Mouse (Mus musculus) pancreas, adult 10 weeks (tissue): ENCODE measurements around the gene Lrrc46. TPM values are rescaled to one million over a fixed set of nuclear protein-coding genes. Genes with fewer than 3 reads are reported as not detected.

ENCODE experiments used
- polyA plus RNA-seq: library from polyadenylated mRNA; stranded (reverse); fragments of 350-450 nt; fragmentation: Illumina TruSeq; extraction: RNeasy Lipid Tissue Mini Kit (QIAGEN cat#74804); gene quantifications from one replicate; pipeline ENCODE4 v1.2.3, GENCODE M21; 2015; ENCODE audit warnings: low read depth, low replicate concordance; ENCODE audit not compliant: insufficient read depth

Lrrc46 gene
- not detected for polyA plus RNA-seq

GRCm38 (mm10) chr11:97041022-97041899 lies at the start of gene Lrrc46, which contains the start of gene Mrpl10:
Gene Lrrc46, minus strand, starts transcription at chr11:97041407.
Gene Mrpl10, plus strand, starts transcription at chr11:97041560.

DNA sequence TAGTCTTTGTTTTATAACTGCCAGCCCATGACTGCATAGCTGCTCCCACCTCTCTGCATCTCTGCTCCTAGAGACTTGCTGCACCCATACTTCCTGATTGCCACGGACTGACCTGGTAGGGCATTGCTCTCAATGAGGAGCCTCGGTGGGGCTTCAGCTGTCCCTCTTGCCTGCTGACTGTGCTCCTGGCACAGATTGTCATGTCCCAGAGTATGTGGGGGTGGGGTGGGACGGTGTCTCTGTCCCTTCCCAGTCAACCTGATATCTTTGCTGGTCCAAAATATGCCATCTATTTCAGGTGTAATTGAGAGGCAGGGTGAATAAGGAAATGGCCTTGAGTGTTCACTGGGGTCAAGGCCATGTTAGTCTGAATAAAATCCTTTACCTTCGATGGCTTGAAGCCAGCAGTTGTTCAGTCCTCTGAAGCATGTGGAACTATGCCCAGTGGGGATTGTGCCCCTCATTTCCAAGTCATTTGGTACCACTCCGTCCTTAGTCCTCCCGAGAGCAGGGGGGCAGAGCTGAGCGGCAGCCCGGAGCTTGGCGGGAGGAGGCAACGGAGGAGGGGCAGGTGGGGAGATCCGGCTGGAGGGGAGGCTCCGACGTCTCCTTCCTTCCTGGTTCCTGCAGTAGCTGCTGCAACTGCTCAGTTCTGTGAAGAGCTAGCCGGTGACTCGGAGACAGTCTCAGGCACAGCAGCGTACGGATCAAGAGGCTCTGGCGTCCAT lies 9.2 kb upstream of the Lrrc46 start, which contains the start of gene Osbpl7:
Gene Osbpl7 (plus strand): TSS at position 413 of the 728 bp plus-strand sequence.

GRCm38 (mm10) chr11:97029686-97030417 lies 11.4 kb downstream of the Lrrc46 start, which contains the start of gene Scrn2:
Gene Scrn2, plus strand, starts transcription at chr11:97029938.

DNA sequence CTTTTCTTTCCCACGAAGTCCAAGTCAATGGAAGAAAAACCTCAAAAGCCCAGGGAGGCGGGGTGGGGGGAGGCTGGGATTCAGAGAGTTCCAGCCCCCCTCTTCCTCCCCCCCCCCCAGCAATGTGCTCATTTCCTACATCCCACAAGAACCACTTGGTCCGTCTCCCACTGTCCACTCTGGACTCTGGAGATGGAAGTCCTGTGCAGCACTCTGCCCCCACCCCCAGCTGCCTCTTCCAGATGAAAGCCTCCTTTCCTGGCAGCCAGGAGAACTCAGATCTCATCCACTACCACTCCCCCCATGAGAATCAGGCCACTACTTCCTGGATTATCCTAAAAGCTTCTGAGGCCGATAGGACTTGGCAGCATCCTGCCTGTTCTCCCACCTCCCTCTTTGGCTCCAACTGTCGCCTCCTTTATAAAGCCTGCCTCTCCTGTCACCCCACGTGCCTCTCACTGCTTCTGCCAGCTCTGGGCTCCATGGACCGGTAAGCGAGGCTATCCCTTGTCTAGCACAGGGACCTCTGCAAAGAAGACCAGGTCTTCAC lies 28.0 kb downstream of the Lrrc46 start, which contains the start of gene Sp6:
Gene Sp6 (plus strand): TSS at position 274 of the 550 bp plus-strand sequence.

Other genes with a start within 250 kb of the Lrrc46 start
- gene Nfe2l1, start 211.4 kb downstream of the Lrrc46 start, polyA plus RNA-seq = 32.6 TPM
- 123 TPM for gene Copz2, start 191.5 kb downstream of the Lrrc46 start, polyA plus RNA-seq
- gene Cdk5rap3, start 124.9 kb downstream of the Lrrc46 start, polyA plus RNA-seq = 40.0 TPM
- gene Prr15l, start 113.3 kb downstream of the Lrrc46 start, polyA plus RNA-seq = 36.3 TPM
- 8.0 TPM for gene Pnpo, start 97.4 kb downstream of the Lrrc46 start, polyA plus RNA-seq
- gene Sp2, start 58.4 kb downstream of the Lrrc46 start, polyA plus RNA-seq = 3.1 TPM
- 0.30 TPM for gene Sp6, start 28.0 kb downstream of the Lrrc46 start, polyA plus RNA-seq
- 4.0 TPM for gene Scrn2, start 11.5 kb downstream of the Lrrc46 start, polyA plus RNA-seq
- gene Mrpl10, start 153 bp upstream of the Lrrc46 start, polyA plus RNA-seq = 12.3 TPM
- 3.8 TPM for gene Osbpl7, start 9.2 kb upstream of the Lrrc46 start, polyA plus RNA-seq
- not detected for gene Tbx21, start 73.9 kb upstream of the Lrrc46 start, polyA plus RNA-seq
- gene Tbkbp1, start 110.1 kb upstream of the Lrrc46 start, polyA plus RNA-seq = 5.3 TPM
- gene Kpnb1, start 146.5 kb upstream of the Lrrc46 start, polyA plus RNA-seq = 19.5 TPM
- 14.6 TPM for gene Npepps, start 239.2 kb upstream of the Lrrc46 start, polyA plus RNA-seq